Mouse (Mus musculus) gastrocnemius, postnatal 25 days (tissue): ENCODE results near the gene Prmt7. TPM values are rescaled to one million over a fixed set of nuclear protein-coding genes. Genes with fewer than 3 reads are reported as not detected.

ENCODE experiments used
- DNase-seq: peaks from one replicate; pipeline ENCODE4 v3.0.0; 2022
- total RNA-seq, 2 experiments: library from RNA; stranded (reverse); gene quantifications; 1 replicate in 1 of 2; 2 replicates in 1 of 2; pipeline ENCODE4 v1.2.3; 2021

Prmt7 gene
- total RNA-seq, 2 experiments from 2014 or later = 22.9 to 23.3 TPM

GRCm38 (mm10) chr8:106219620-106220019, 8.9 kb downstream of the Prmt7 start:
- no peak for DNase-seq

- DNase-seq = no peak
These were observed 15.9 kb downstream of the Prmt7 start for GRCm38 (mm10) chr8:106226589-106226988.

- no peak for DNase-seq
These were observed 20.8 kb downstream of the Prmt7 start for GRCm38 (mm10) chr8:106231536-106231935.

DNA sequence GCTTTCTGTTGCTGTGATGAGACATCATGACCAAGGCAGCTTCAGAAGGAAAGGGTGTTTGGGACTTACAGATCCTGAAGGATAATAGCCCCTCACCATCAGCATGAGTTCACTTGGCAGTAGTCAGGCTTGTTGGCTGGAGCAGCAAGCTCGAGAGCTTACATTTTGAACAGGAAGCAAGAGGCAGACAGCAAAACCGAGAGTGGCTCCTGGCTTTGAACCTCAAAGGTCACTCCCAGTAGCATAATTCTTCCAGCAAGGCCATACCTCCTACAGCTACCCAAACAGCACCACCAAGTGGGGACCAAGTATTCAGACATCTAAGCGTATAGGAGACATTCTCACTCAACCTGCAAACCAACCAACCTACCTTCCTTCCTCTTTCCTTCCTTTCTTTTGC, 22.0 kb downstream of the Prmt7 start:
- no peak for DNase-seq

DNA sequence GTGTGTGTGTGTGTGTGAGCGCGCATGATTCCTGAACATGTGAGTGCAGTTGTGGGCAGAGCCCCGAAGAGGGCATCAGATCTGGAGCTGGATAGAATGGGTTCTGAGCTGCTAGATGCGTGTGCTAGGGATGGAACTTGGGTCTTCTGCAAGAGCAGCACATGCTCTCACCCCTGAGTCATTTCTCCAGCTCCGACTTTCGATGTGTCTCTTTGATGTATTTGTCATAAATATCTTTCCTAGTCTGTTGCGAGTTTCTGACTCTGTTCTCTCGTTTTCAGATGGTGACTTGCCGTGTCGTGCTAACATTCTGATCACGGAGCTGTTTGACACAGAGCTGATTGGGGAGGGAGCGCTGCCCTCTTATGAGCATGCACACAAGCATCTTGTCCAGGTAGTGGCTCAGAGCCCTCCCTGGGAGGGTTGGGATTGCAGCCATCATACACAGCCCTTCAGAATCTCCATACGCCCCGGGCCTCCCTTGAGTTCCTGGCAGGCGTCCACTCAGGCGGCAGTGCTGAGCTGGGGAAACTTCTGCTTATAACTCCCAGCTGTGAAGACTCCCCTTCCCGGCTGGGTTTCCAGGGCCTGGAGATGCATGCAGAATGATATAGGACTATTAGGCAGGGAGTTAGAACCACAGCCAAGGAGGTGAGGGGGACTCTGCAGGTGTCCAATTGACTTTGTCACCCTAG, 24.0 kb downstream of the Prmt7 start:
- DNase-seq = no peak

DNA sequence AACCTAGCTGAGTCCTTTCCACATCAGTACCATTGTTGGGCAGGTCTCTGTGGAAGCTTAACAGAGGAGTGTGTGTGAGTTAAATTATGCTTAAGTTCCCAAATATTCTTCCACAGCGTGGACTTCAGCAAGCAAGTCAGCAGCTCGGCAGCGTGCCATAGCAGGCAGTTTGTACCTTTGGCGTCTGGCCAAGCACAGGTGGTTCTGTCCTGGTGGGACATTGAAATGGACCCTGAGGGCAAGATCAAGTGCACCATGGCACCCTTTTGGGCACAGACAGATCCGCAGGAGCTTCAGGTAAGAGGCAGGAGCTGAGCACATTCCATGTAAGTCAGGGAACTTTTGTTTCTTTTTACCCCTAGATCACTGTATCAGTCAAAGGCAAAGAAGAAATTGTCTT, 26.4 kb downstream of the Prmt7 start:
- no peak for DNase-seq

DNA sequence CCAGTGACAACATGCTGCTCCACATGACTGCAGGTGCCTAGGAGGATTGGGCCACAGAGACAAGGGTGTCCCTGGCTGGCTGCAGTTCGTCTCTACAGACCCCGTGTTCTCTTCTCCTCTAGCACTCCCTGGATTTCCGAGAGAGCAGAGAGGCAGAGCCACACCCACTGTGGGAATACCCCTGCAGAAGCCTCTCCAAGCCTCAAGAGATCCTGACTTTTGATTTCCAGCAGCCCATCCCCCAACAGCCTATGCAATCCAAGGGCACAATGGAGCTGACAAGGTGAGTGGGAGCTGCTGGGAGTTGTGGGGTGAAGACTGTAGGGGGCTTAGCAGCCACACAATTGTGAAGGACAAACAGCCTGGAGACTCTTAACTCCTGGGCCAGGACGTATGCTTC, 39.5 kb downstream of the Prmt7 start:
- no peak for DNase-seq

- no peak for DNase-seq
These were observed 47.4 kb downstream of the Prmt7 start for GRCm38 (mm10) chr8:106258169-106258568.

GRCm38 (mm10) chr8:106259579-106260255, 49.0 kb downstream of the Prmt7 start:
- no peak for DNase-seq

DNA sequence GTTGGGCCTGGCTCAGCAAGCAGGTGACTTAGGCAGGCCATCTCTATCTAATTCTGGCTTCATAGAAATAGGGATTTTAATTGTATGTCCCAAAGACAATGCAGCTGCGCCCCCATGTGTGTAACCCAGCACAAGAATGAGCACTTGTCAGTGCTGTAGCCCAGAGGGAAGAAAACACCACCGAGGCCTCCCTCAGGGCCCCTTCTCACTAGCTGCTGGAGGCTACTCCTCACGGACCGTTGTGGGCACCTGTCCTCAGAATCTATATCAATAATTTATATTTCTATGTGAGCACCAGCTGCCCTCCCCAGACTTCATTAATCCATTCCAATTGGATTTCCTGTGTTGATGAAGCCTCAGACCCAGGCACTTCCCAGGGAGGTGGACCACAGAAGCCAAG, 50.2 kb downstream of the Prmt7 start:
- DNase-seq = no peak

DNA sequence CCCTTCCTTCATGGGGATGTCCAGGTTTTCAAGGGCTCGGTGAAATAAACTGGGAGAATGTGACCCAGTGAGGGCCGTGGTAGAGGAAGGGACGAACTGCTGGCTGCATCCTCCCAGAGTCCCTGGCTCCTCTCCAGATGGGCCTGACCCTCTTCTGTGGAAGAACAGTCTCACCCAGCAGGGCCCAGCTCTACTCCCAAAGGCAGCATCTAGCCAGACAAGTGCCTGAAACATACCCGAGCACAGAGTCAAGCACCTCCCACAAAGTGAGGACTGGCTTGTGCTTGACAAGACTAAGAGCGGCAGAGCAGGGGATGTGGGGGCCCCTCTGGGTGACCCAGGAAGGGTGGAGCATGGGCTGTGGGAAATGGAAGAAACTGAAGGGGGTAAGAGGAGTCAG, 51.6 kb downstream of the Prmt7 start:
- DNase-seq = peak; percentile 33

GRCm38 (mm10) chr8:106263928-106264327, 53.2 kb downstream of the Prmt7 start:
- DNase-seq = no peak

DNA sequence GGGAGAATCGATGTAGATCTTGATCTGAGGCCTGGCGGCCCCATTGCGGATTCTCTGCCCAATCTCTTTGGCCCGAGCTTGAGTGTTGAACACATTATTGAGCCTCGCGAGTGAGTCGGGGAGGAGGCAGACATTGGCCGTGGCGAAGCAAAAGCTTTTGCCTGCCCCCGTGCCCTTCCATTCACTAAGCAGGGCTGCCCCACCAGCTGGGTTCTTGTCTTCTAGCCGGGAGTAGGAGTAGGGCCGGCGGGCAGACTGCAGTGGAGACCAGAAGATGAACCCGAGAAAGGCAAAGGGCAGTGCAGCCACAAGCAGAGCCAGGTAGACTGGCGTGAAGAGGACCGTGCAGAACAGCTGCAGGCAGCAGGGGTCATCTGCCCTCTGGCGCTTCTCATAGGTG, 54.7 kb downstream of the Prmt7 start:
- DNase-seq = no peak

GRCm38 (mm10) chr8:106268710-106269346, 58.1 kb downstream of the Prmt7 start:
- no peak for DNase-seq

- no peak for DNase-seq
These were observed 60.1 kb downstream of the Prmt7 start for GRCm38 (mm10) chr8:106270804-106271203.

DNA sequence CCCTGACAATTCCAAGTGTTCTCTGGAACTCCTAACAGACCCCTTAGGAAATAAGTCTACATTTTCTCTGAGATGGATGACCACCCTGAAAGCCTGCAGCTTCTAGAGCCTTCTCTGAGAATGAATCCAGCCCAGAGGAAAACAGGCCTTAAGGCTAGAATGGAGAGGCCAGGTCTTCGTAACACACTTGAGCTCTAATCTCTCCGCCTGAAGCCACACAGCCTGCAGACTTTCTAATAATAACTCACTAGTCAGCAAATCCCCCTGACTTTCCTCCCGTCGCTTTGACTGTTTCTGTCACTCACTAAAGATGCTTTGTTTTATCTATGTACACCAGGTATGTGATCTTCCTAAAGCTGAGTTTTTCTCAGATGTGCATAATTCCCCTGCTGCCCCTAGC, 60.6 kb downstream of the Prmt7 start:
- DNase-seq = no peak

DNA sequence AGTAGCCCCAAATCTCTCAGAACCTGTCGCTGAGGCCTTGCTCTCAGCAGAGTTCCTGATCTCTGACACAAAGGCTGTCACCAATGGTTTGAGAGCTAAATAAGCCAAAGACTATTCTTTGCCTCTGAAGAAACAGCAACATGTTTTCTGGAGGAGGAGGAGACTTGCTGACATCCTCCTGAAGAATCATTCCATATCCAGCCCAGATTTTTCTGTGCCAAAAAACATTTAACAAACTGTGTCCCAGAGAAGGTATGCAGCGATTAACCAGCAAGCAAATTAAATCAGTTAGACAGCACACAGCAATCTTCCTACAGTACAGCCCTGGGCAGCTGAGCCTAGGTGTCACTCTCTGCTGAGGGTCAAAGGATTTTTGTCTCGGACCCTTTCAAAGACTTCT, 62.7 kb downstream of the Prmt7 start:
- DNase-seq = no peak

- no peak for DNase-seq
These were observed 66.1 kb downstream of the Prmt7 start for GRCm38 (mm10) chr8:106276709-106277317.

GRCm38 (mm10) chr8:106278367-106279042, 67.8 kb downstream of the Prmt7 start:
- DNase-seq = no peak

DNA sequence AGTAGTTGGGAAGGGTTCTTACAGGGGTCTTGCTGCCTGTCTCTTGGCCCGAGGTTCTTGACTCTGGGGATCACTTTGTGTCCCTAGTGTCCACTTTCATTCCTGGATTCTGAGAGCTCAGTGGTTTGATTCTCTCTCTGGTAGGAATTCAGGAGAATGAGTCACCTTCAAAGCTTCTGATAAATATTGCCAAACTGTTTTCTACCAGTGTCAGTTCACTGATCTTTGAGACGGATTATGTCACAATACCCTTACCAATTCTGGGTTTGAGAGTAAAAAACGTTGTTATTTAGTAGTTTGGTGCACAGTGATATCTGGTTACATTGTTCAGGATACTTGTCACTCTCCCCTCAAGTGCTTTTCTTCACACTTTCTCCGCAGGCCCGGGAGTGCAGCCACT, 69.4 kb downstream of the Prmt7 start:
- no peak for DNase-seq

DNA sequence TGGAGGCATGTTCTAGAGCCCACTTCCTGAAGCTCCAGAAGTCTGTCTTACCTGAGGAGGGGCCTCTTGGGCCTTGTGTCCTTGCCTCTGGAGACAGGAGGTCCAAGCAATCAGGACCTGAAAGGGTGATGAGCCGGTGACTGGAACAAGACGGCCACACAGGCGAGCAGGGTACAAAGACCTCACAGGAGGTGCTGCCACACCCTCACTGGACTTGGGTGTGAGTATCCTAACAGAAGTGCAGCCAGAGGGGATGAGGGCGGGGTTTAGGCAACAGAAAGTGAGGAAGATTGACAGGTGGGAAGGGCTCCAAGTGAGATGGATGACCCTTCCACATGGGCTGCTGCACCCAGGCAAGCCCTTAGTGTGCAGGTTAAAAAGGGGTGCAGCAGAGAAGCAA, 70.1 kb downstream of the Prmt7 start:
- no peak for DNase-seq

- no peak for DNase-seq
These were observed 76.7 kb downstream of the Prmt7 start for GRCm38 (mm10) chr8:106287445-106287844.

- no peak for DNase-seq
These were observed 78.0 kb downstream of the Prmt7 start for GRCm38 (mm10) chr8:106288732-106289131.
